Mouse (Mus musculus) heart, adult 2 months (tissue): ENCODE results near the gene Dnajc28.

Experiments
- CTCF ChIP-seq: fragments of 200-600 bp; IDR thresholded peaks from 2 replicates; pipeline ENCODE4 v1.8.1; 2022; ENCODE audit warnings: antibody characterized with exemption, mild to moderate bottlenecking, moderate library complexity
- EP300 ChIP-seq: fragments of 200-500 bp; IDR thresholded peaks from 2 replicates; pipeline ENCODE4 v1.6.1; 2011; ENCODE audit warnings: low read depth, low read length, control low read depth; ENCODE audit not compliant: insufficient read depth

DNA sequence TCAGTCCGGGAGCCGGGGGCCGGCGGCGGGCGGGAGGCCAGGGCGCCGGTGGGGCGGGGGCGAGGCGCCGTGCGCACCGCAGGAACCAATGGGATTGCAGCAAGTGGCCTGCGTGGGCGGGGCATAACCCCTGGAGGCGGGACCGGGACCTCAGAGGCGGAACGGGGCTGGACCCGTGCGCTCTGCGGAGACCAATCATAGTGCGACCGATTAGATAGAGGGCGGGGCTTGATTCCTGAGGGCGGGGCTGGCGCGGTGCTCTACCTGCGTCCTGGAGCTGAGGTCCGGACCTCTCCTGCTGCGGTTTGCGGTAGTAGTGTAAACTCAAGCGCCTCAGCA, 21.2 kb downstream of the Dnajc28 start, which contains the start of gene Tmem50b:
- no peak for TF ChIP-seq CTCF
- TF ChIP-seq EP300, result no peak
